Mouse (Mus musculus): ENCODE results near the gene Bcl6.

DNA sequence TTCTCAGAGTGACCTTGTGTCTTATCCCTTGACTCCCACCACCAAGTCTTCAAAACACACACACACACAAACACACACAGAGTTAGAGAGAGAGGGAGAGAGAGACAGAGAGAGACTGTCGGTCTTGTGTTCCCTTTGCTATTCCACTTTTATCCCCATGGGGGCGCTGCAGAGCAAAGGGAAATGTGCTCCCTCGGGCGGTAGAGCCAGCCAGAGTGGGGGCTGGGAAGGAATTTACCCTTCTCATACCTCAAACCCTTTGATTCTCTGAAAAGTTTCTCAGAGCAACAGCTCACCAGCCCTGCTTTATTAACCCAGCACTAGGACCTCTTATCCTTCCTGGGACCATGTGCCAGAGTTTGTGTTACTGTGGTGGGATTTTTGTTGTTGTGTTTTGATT, 2.5 kb upstream of the Bcl6 start:
- TF ChIP-seq CTCF (IDR thresholded peaks at IDR 0.05; ENCODE audit: low read depth) = peak; percentile 84
- TF ChIP-seq EP300 (IDR thresholded peaks at IDR 0.05; ENCODE audit: low read depth) = no peak

Data from liver, embryonic 14.5 days (tissue).